Mouse (Mus musculus) embryonic facial prominence, embryonic 12.5 days (tissue): ENCODE measurements at regions not wholly inside any gene's neighbourhood (a gene's known extent, or its start where the extent isn't known, plus 50 kb on each side); places are given as distances from the start of the nearest gene placed in this dataset.

Experiments
- ATAC-seq: fragments of 200-750 bp; cut with Nextera tagmentation; 2 replicates; pipeline ENCODE4 v1.8.0; 2017; ENCODE audit not compliant: insufficient number of reproducible peaks, insufficient read depth, low FRiP score, low TSS enrichment
- H3K27ac ChIP-seq: fragments of 300-500 bp; sonication (generic); 2 replicates; pipeline ENCODE4 v1.5.1; 2016; ENCODE audit warnings: mild to moderate bottlenecking
- H3K27me3 ChIP-seq: fragments of 300-500 bp; sonication (generic); 2 replicates; pipeline ENCODE4 v1.6.1; 2016; ENCODE audit warnings: mild to moderate bottlenecking, moderate library complexity
- H3K36me3 ChIP-seq: fragments of 300-500 bp; sonication (generic); 2 replicates; pipeline ENCODE4 v1.6.1; 2016; ENCODE audit warnings: mild to moderate bottlenecking
- H3K4me1 ChIP-seq: fragments of 300-500 bp; sonication (generic); 2 replicates; pipeline ENCODE4 v1.6.1; 2016
- H3K4me2 ChIP-seq: fragments of 300-500 bp; sonication (generic); replicated peaks from 2 replicates; pipeline ENCODE4 v1.6.1; 2016; ENCODE audit warnings: mild to moderate bottlenecking, moderate library complexity
- H3K4me3 ChIP-seq: fragments of 300-500 bp; sonication (generic); 2 replicates; pipeline ENCODE4 v1.5.1; 2016; ENCODE audit warnings: mild to moderate bottlenecking
- H3K9ac ChIP-seq: fragments of 300-500 bp; sonication (generic); 2 replicates; pipeline ENCODE4 v1.6.1; 2016; ENCODE audit warnings: mild to moderate bottlenecking, moderate library complexity
- H3K9me3 ChIP-seq: fragments of 300-500 bp; sonication (generic); 2 replicates; pipeline ENCODE4 v1.6.1; 2016; ENCODE audit warnings: mild to moderate bottlenecking, moderate library complexity
- WGBS: fragments of 180-500 bp; shearing (Covaris S2); methylation state at CpG from one replicate; pipeline ENCODE4 v1.1.7; 2016; 5-methylcytosine and 5-hydroxymethylcytosine counted together

- WGBS, result 80% methylated on average over 2 of the region's 2 CpGs
- no peak for ATAC-seq
Measured at GRCm38 (mm10) chr6:75683935-75684334, 813.6 kb downstream of the Gm9008 start.

GRCm38 (mm10) chr6:75644363-75644720 lies 853.2 kb downstream of the Gm9008 start:
- Histone ChIP-seq H3K4me2 (no peak overlapping the region), H3K9me3 (no peaks in the 10 kb centered on the region), H3K9ac (no peak overlapping the region), H3K27me3 (no peaks in the 10 kb centered on the region), H3K4me1 (no peaks in the 10 kb centered on the region), H3K36me3 (no peaks in the 10 kb centered on the region), H3K4me3 (no peak overlapping the region), H3K27ac (no peak overlapping the region)
- 88% methylated on average over 2 of the region's 2 CpGs for WGBS
- no peak for ATAC-seq

More at GRCm38 (mm10) chr6:75683935-75684334, 813.6 kb downstream of the Gm9008 start:
- Histone ChIP-seq H3K4me3 (no peak overlapping the region), H3K27me3 (no peaks in the 10 kb centered on the region), H3K9ac (no peak overlapping the region), H3K9me3 (no peaks in the 10 kb centered on the region), H3K4me1 (no peaks in the 10 kb centered on the region), H3K4me2 (no peak overlapping the region), H3K27ac (no peak overlapping the region), H3K36me3 (no peaks in the 10 kb centered on the region)

GRCm38 (mm10) chr6:75643581-75644362 lies 853.8 kb downstream of the Gm9008 start:
- Histone ChIP-seq H3K36me3 (no peaks in the 10 kb centered on the region), H3K4me1 (no peaks in the 10 kb centered on the region), H3K9ac (no peak overlapping the region), H3K4me2 (no peak overlapping the region), H3K4me3 (no peak overlapping the region), H3K9me3 (no peaks in the 10 kb centered on the region), H3K27me3 (no peaks in the 10 kb centered on the region), H3K27ac (no peak overlapping the region)
- 70% methylated on average over 2 of the region's 2 CpGs for WGBS
- ATAC-seq, result no peak

- 73% methylated on average over 1 of the region's 1 CpGs for WGBS
Measured at GRCm38 (mm10) chr6:75636050-75636449, 861.5 kb downstream of the Gm9008 start.

GRCm38 (mm10) chr6:75602536-75603279 lies 894.9 kb downstream of the Gm9008 start:
- Histone ChIP-seq H3K9ac (no peak overlapping the region), H3K4me2 (no peak overlapping the region), H3K4me1 (peaks cover 3% of the 10 kb centered on the region; the same call in 1 of the 2 replicates), H3K27me3 (no peaks in the 10 kb centered on the region), H3K36me3 (no peaks in the 10 kb centered on the region), H3K9me3 (no peaks in the 10 kb centered on the region), H3K4me3 (no peak overlapping the region), H3K27ac (no peak overlapping the region)
- ATAC-seq, result no peak
- WGBS, result 9% methylated on average over 11 of the region's 11 CpGs

More at GRCm38 (mm10) chr6:75636050-75636449, 861.5 kb downstream of the Gm9008 start:
- Histone ChIP-seq H3K9me3 (no peaks in the 10 kb centered on the region), H3K36me3 (no peaks in the 10 kb centered on the region), H3K4me2 (no peak overlapping the region), H3K4me3 (no peak overlapping the region), H3K27ac (no peak overlapping the region), H3K4me1 (no peaks in the 10 kb centered on the region), H3K27me3 (no peaks in the 10 kb centered on the region), H3K9ac (no peak overlapping the region)
- ATAC-seq, result no peak

GRCm38 (mm10) chr6:75558431-75558830 lies 939.2 kb downstream of the Gm9008 start:
- no peak for ATAC-seq
- WGBS, result 71% methylated on average over 3 of the region's 3 CpGs
- no peak overlapping the region for H3K9ac ChIP-seq
- H3K4me3 ChIP-seq, result no peak overlapping the region
- H3K36me3 ChIP-seq, result no peaks in the 10 kb centered on the region
- no peak overlapping the region for H3K27ac ChIP-seq
- no peaks in the 10 kb centered on the region for H3K9me3 ChIP-seq
- no peaks in the 10 kb centered on the region for H3K27me3 ChIP-seq
- H3K4me2 ChIP-seq, result no peak overlapping the region
- no peaks in the 10 kb centered on the region for H3K4me1 ChIP-seq

- Histone ChIP-seq H3K4me3 (no peak overlapping the region), H3K36me3 (no peaks in the 10 kb centered on the region), H3K4me2 (no peak overlapping the region), H3K4me1 (no peaks in the 10 kb centered on the region), H3K9me3 (no peaks in the 10 kb centered on the region), H3K27me3 (no peaks in the 10 kb centered on the region), H3K27ac (no peak overlapping the region), H3K9ac (no peak overlapping the region)
- ATAC-seq, result 0 out of 2 replicates have a peak, but pooled peaks have one; percentile 35
- 43% methylated on average over 1 of the region's 1 CpGs for WGBS
Measured at GRCm38 (mm10) chr6:75542247-75542700, 955.3 kb downstream of the Gm9008 start.

GRCm38 (mm10) chr6:75539703-75540102 lies 957.9 kb downstream of the Gm9008 start:
- Histone ChIP-seq H3K4me2 (no peak overlapping the region), H3K9me3 (no peaks in the 10 kb centered on the region), H3K27me3 (no peaks in the 10 kb centered on the region), H3K4me1 (no peaks in the 10 kb centered on the region), H3K4me3 (no peak overlapping the region), H3K9ac (no peak overlapping the region), H3K27ac (no peak overlapping the region), H3K36me3 (no peaks in the 10 kb centered on the region)
- no peak for ATAC-seq
- 83% methylated on average over 3 of the region's 3 CpGs for WGBS
